Mouse (Mus musculus) v-Abl transformed pro-B cells (cell line): ENCODE results near the gene Tenm2.

Experiments
- in situ Hi-C, 2 experiments: fragments of 400-800 bp; cut with MboI; formaldehyde crosslinking; loops; one replicate each; pipeline ENCODE4 v1.15.1; 2025; ENCODE audit not compliant: unreplicated experiment in 2 of 2

Tenm2 gene

GRCm38 (mm10) chr11:36919301-36919700 lies 316.5 kb downstream of the Tenm2 start:
- in situ Hi-C loops = no loop called here

DNA sequence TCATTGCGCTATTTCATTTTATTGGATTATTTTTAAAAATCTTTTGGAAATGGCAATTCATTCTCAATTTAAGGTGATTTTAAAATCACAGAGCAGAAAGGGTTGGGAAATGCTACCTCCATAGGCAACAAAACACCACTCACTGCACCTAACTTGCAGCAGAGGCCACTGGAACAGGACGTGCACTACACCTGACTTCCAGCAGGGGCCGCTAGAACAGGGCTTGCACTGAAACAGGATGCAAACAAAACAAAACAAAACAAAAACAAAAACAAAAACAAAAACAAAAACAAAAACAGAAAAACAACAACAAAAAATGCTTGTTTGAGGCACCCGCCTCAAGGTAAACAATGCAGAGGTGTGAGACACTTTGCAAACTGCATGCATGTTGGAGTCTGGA lies 324.4 kb downstream of the Tenm2 start:
- in situ Hi-C loops = no loop called here

- in situ Hi-C loops = no loop called here
These were observed 326.7 kb downstream of the Tenm2 start for GRCm38 (mm10) chr11:36909036-36909435.

DNA sequence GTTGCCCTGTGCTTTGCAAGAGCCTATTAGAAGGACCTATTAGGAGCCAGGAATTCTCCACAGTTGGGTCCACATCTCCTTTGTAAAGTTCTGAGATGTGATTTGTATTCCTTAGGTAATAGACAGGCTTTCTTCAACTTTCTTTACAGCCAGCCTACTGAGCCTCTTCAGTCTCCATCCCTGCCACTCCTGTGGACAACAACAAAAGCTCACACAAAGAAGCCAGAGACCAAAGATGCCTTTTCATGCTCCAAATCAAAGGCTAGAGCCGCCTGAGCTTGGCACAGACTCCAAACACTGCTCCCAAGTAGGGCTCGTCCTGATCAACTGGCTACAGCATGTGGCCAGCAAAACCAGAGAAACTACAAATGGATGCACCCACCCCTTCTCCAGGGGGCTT lies 333.5 kb downstream of the Tenm2 start:
- in situ Hi-C loops = no loop called here

- in situ Hi-C loops = no loop called here
These were observed 342.7 kb downstream of the Tenm2 start for GRCm38 (mm10) chr11:36893061-36893460.

- in situ Hi-C loops = no loop called here
These were observed 344.7 kb downstream of the Tenm2 start for GRCm38 (mm10) chr11:36891106-36891505.

DNA sequence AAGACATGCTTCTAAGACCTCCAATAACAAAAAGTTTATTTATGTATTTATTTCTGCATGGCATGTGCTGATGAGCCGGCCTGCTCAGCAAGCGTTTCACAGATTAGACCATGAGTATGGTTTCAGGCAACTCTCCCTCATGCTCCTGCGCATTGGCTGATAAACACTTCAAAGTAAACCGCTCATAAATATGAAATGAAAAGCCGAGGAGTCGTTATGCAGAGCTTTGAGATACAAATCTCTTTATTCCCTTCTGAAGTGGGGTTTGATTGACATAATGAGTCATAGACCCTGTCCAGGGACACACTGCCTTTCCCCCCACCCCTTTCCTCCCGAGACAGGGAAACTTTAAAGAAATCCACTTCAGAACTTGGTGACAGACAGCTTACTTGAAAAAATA lies 348.3 kb downstream of the Tenm2 start:
- in situ Hi-C loops = no loop called here

GRCm38 (mm10) chr11:36886147-36886546 lies 349.6 kb downstream of the Tenm2 start:
- in situ Hi-C loops = no loop called here

- in situ Hi-C loops = no loop called here
These were observed 362.8 kb downstream of the Tenm2 start for GRCm38 (mm10) chr11:36872961-36873360.

- in situ Hi-C loops = no loop called here
These were observed 365.2 kb downstream of the Tenm2 start for GRCm38 (mm10) chr11:36870548-36870947.

DNA sequence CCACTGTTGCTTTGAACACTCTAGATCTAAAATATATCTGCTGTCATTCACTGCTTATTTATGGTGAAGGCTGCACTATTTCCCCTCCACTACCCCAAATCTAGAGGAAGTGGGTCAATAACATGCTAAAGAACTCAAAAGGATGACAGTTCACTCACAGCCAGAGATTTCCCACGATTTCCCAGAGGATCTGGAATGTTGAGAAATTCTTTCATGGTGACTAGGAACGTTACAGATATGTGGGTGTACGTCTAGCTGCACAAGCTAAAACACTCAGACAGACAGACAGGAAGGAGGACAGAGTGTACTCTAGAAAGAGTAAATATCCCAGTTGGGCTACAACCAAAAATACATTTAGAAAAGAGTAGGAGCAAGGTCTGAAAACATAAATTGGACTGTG lies 384.1 kb downstream of the Tenm2 start:
- in situ Hi-C loops = no loop called here

DNA sequence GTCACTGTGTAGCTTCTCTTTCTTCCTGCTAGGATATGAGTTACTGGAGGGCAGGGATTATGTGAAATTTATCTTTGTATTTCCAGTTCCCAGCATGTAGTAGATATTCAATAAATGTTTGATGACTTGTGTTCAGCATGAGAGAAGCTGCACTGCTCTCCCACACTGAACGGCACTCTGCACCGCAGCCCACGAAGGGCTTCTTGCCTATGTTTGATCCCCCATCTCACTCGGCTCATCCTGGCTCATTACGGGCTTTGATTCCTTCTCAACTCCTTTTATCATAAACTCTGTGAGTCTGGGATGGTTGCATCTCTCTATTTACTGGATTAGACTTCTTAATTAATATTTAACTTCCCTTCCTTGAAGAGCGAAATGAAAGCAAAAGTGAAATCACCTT lies 388.3 kb downstream of the Tenm2 start:
- in situ Hi-C loops = no loop called here

GRCm38 (mm10) chr11:36832855-36833254 lies 402.9 kb downstream of the Tenm2 start:
- in situ Hi-C loops = no loop called here

- in situ Hi-C loops = no loop called here
These were observed 404.3 kb downstream of the Tenm2 start for GRCm38 (mm10) chr11:36831511-36831910.

DNA sequence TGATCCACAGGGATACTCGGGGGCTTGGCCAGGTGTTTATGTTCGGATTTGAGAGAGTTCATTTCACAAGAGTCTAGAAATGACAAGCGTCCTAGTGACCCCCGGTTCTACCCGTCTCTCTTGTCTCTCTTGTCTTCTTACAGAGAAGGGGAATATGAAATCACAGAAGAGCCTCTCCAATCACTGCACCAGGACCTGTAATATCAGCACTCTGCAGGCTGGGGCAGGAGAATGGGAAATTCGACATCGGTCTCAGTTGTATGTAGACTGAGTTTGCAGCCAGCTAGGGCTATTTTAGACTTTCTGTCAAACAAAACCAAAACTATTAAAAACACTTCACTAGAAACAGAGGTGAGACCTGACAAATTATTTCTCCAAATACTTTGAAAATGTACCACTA lies 411.1 kb downstream of the Tenm2 start:
- in situ Hi-C loops = no loop called here

DNA sequence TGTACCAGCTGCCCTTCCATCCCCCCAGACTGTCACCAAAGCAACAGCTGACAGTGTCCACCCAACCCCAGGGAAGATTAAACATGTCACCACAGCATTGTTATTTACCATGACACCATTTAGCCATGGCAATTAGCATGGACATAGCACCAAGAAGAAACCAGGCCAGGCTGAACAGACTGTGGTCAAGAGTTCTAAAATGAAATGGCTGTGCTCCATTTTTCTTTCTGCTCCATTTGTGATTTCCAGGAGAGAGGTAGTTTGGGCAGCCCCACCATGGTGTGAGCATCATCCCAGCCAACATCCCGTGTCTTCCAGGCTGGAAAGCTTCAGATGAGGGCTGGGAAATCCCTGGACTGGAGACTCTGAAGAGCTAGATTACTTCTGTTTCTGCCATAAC lies 431.1 kb downstream of the Tenm2 start:
- in situ Hi-C loops = no loop called here

- in situ Hi-C loops = no loop called here
These were observed 433.5 kb downstream of the Tenm2 start for GRCm38 (mm10) chr11:36802208-36802631.

DNA sequence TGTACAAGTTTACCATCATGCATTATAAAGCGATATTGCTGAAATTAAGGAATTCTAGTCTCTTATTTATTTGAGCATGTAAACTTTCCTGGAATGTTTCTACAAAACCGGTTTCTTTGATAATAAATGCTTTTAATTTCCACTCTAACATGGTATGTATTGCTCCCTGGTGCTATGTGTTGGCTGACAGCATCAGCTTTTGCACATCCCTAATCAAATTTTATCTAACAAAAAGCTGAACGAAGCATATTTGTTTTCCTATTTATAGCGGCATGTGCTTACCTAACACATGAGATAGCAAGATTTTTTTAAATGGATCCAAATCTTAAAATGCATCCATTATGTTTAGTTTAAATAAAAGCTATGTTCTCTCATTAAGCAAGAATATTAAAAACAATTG lies 434.1 kb downstream of the Tenm2 start:
- in situ Hi-C loops = no loop called here

DNA sequence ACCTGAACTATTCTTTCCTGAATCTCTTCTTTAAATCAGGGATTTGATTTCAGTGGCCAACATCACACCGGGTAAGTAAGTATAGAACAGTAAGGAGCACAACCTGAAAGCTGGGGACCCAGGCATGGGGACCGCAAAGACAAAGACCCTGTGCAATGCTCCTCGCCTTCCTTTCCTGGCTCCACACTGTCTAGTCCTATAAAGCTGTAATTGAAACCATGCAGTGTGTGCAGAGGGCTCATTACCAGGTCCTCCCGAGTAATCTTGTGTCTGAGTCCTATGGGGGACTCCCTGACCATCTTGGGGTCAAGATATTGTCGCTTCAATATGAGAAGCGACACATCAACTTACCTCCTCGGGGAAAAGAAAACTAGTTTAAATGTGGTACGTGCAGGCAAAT lies 436.4 kb downstream of the Tenm2 start:
- in situ Hi-C loops = no loop called here

- in situ Hi-C loops = no loop called here
These were observed 477.8 kb downstream of the Tenm2 start for GRCm38 (mm10) chr11:36758009-36758408.

GRCm38 (mm10) chr11:36746286-36746685 lies 489.5 kb downstream of the Tenm2 start:
- in situ Hi-C loops = no loop called here

DNA sequence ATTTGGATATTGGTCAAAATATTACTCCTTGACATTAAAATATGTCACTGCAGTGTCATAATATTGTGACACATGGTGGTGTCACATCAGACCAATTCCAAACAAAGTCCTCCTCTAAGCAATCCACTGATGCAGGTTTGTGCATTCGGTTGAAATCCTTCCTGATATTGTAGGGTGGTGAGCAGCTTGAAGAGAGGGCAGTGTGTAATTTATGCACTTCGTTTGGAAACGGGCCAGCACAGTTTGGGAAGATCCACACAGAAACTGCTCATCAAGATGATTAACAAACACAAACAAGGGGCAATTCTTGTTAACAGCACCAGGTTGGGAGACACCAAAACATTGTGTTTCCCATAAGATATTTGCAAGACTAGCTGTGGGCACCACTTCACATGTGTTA lies 508.0 kb downstream of the Tenm2 start:
- in situ Hi-C loops = no loop called here

DNA sequence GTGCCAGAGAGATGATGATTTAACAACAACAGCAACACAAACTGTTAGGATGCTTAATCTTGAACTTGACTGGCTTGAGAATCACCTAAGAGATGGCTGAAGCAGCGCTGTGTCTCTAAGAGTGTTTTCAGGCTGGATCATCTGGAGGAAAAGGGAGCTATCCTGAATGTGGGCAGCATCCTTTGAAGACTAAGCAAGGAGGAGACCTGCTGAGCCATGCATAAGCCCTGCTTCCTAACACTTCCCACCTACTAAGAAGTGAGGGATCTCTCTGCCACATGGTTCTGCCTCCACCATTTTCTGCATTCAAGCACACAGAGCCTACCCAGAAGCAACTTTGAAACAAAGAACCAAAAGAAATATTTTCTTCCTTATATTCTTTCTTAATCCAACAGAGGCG lies 532.9 kb downstream of the Tenm2 start:
- in situ Hi-C loops = no loop called here

DNA sequence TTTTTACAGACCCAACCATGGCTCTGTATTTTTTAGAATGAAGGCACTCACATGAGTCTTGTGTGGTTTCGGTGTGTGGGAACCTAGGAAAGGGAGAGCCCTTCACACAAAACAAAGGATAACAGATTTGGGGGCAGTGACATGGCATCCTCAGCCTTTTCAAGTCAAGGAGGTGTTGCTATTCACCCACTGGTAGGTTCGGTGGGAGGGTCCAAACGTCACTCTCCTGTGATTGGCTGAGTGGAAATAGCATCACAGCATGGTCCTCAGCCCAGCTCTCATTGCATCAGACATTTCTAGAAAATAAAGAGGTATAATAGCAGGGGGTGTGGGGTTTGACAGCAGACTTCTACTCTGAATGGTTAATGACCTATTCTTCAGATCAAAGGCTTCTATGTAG lies 534.8 kb downstream of the Tenm2 start:
- in situ Hi-C loops = no loop called here
